Mouse (Mus musculus) ES-Bruce4 (cell line): ENCODE measurements around the gene 1110059G10Rik. TPM values are rescaled to one million over a fixed set of nuclear protein-coding genes. Genes with fewer than 3 reads are reported as not detected.

Source experiments
- H3K27ac ChIP-seq: 2 replicates; pipeline ENCODE4 v1.5.1; 2012; ENCODE audit warnings: low read length, inconsistent platforms; ENCODE audit not compliant: insufficient read depth
- H3K27me3 ChIP-seq: 2 replicates; pipeline ENCODE4 v1.6.1; 2012; ENCODE audit warnings: mild to moderate bottlenecking, low read length, inconsistent platforms; ENCODE audit not compliant: control insufficient read depth, poor library complexity, insufficient read depth, severe bottlenecking
- H3K36me3 ChIP-seq: 2 replicates; pipeline ENCODE4 v1.6.1; 2012; ENCODE audit warnings: inconsistent platforms, mild to moderate bottlenecking, low read length, moderate library complexity; ENCODE audit not compliant: control insufficient read depth, poor library complexity, insufficient read depth, severe bottlenecking
- H3K4me1 ChIP-seq: one replicate; pipeline ENCODE4 v1.8.1; 2011; ENCODE audit warnings: low read length; ENCODE audit not compliant: control insufficient read depth, insufficient read depth
- H3K4me3 ChIP-seq: 2 replicates; pipeline ENCODE4 v1.5.1; 2011; ENCODE audit warnings: low read depth, mild to moderate bottlenecking, low read length
- H3K9ac ChIP-seq: 2 replicates; pipeline ENCODE4 v1.6.1; 2012; ENCODE audit warnings: low read depth, mild to moderate bottlenecking, inconsistent platforms; ENCODE audit not compliant: poor library complexity, severe bottlenecking
- H3K9me3 ChIP-seq: replicated peaks from 2 replicates; pipeline ENCODE4 v1.6.1; 2012; ENCODE audit warnings: mild to moderate bottlenecking, low read length, inconsistent platforms; ENCODE audit not compliant: control insufficient read depth, poor library complexity, insufficient read depth, severe bottlenecking
- CTCF ChIP-seq: IDR thresholded peaks from one replicate; pipeline ENCODE4 v1.8.1; 2011; ENCODE audit warnings: low read depth, low read length
- EP300 ChIP-seq: IDR thresholded peaks from 2 replicates; pipeline ENCODE4 v1.6.1; 2011; ENCODE audit warnings: low read depth, low read length; ENCODE audit not compliant: insufficient read depth
- POLR2A ChIP-seq: IDR thresholded peaks from one replicate; pipeline ENCODE4 v1.8.1; 2011; ENCODE audit warnings: low read length; ENCODE audit not compliant: insufficient read depth
- polyA plus RNA-seq: library from polyadenylated mRNA; stranded (reverse); fragments of >200 nt; gene quantifications from 2 replicates; pipeline ENCODE4 v1.2.4, GENCODE M21; 2011; ENCODE audit warnings: low read depth; ENCODE audit not compliant: missing spikeins, insufficient read depth, insufficient read length

The 1110059G10Rik gene
- polyA plus RNA-seq = 19.6 and 22.1 TPM in 2 replicates

DNA sequence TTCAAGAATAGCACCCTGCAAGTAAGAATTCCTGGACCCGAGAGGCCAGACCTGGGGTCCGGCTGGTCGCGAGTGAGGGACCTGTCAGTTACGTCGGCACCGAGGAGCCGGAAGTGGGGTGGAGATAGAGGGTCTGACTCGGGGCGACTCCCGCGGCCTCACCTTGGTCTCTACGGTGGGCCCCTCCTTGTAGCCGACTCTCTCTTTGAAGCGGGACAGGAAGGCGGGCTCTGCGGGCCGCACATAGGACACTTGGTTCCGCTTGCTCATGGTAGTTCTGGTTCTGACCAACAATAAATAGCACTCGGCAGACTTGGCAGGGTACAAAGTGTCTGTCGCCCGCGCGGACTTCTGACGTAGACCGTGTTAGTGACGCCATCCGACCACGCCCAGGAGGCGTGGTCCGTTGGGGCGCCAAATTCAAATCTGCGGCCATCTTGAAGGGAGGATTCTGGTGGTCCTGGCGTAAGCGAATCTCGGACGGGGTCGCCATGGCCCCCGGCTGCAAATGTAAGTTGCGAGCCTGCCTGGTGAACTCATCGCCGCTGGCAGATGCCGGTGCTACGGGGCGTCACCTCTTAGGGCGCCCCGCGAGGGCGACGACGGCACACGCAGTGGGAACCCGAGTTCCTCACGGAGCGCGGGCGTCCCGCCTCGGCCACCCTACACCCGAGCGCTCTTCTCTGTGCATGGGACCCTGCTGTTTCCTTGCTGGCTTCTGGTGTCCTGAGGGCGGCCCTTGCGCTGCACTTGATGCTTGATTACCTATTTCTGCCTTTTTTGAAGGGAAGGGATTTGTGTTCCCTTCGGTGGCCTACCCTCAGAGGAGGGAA lies at the start of gene 1110059G10Rik, which contains the start of gene Kif15:
Gene 1110059G10Rik, minus strand, starts transcription at position 358 of the 833 bp plus-strand sequence.
Gene Kif15, plus strand, starts transcription at position 404 of the 833 bp plus-strand sequence.
- TF ChIP-seq POLR2A (peak; percentile 77), CTCF (no peak)
- peak within 1 kb of the TSS; percentile 84 for H3K9ac ChIP-seq

GRCm38 (mm10) chr9:122999193-122999586 lies 48.4 kb upstream of the 1110059G10Rik start:
- no peak for TF ChIP-seq EP300
- TF ChIP-seq POLR2A = no peak
- TF ChIP-seq CTCF = no peak
- no peak overlapping the region for H3K27ac ChIP-seq
- peaks cover 73% of the 10 kb centered on the region for H3K36me3 ChIP-seq
- H3K9me3 ChIP-seq = no peaks in the 10 kb centered on the region
- no peaks in the 10 kb centered on the region for H3K4me1 ChIP-seq
- H3K27me3 ChIP-seq = no peaks in the 10 kb centered on the region
- H3K9ac ChIP-seq = no peak overlapping the region
- no peak overlapping the region for H3K4me3 ChIP-seq

More for the DNA sequence above, at the start of gene 1110059G10Rik, which contains the start of gene Kif15:
- H3K9me3 ChIP-seq = no peaks in the 10 kb centered on the region
- peaks cover 2% of the 10 kb centered on the region; the same call in 1 of the 2 replicates for H3K36me3 ChIP-seq
- peak within 1 kb of the TSS; percentile 55 for H3K27ac ChIP-seq
- H3K4me3 ChIP-seq = peak within 1 kb of the TSS; percentile 99
- H3K27me3 ChIP-seq = no peaks in the 10 kb centered on the region
- peaks cover 1% of the 10 kb centered on the region for H3K4me1 ChIP-seq

- Histone ChIP-seq H3K9me3 (no peaks in the 10 kb centered on the region), H3K9ac (no peak overlapping the region), H3K36me3 (peaks cover 70% of the 10 kb centered on the region)
Observed at GRCm38 (mm10) chr9:122998406-122999192, 47.8 kb upstream of the 1110059G10Rik start.

GRCm38 (mm10) chr9:122928915-122929314 lies 21.9 kb downstream of the 1110059G10Rik start:
- H3K36me3 ChIP-seq = peaks cover 59% of the 10 kb centered on the region

More at GRCm38 (mm10) chr9:122998406-122999192, 47.8 kb upstream of the 1110059G10Rik start:
- Histone ChIP-seq H3K27me3 (no peaks in the 10 kb centered on the region), H3K27ac (no peak overlapping the region), H3K4me3 (no peak overlapping the region), H3K4me1 (no peaks in the 10 kb centered on the region)
- TF ChIP-seq CTCF = no peak
- TF ChIP-seq EP300 = no peak
- TF ChIP-seq POLR2A = no peak

GRCm38 (mm10) chr9:122922936-122923381 lies 27.8 kb downstream of the 1110059G10Rik start, which contains the start of gene Zfp105:
TSS of gene Zfp105 (plus strand) at chr9:122923072.
- Histone ChIP-seq H3K9ac (peak within 1 kb of the TSS; percentile 81), H3K9me3 (no peaks in the 10 kb centered on the region), H3K36me3 (peaks cover 33% of the 10 kb centered on the region), H3K27me3 (no peaks in the 10 kb centered on the region), H3K4me3 (peak within 1 kb of the TSS; percentile 95), H3K27ac (no peak within 1 kb of the TSS), H3K4me1 (peaks cover 2% of the 10 kb centered on the region)
- TF ChIP-seq POLR2A (peak; percentile 0), CTCF (no peak), EP300 (no peak)

More at GRCm38 (mm10) chr9:122928915-122929314, 21.9 kb downstream of the 1110059G10Rik start:
- TF ChIP-seq POLR2A (no peak), EP300 (no peak), CTCF (no peak)
- Histone ChIP-seq H3K27me3 (no peaks in the 10 kb centered on the region), H3K4me1 (peaks cover under 1% of the 10 kb centered on the region), H3K4me3 (no peak overlapping the region), H3K9ac (no peak overlapping the region), H3K27ac (no peak overlapping the region), H3K9me3 (no peaks in the 10 kb centered on the region)
